Mouse (Mus musculus) testis, adult 10 weeks (tissue): ENCODE results near the gene Pdlim7. TPM values are rescaled to one million over a fixed set of nuclear protein-coding genes. Genes with fewer than 3 reads are reported as not detected.

Experiments
- polyA plus RNA-seq: library from polyadenylated mRNA; stranded (reverse); fragments of 350-450 nt; fragmentation: Illumina TruSeq; extraction: RNeasy Lipid Tissue Mini Kit (QIAGEN cat#74804); gene quantifications from one replicate; pipeline ENCODE4 v1.2.3, GENCODE M21; 2014; ENCODE audit warnings: low read depth, low replicate concordance

Pdlim7 gene
- polyA plus RNA-seq, result 0.13 TPM

GRCm38 (mm10) chr13:55513111-55513748 is at the start of gene Pdlim7:
TSS of gene Pdlim7 (minus strand) at chr13:55513676.

GRCm38 (mm10) chr13:55536194-55537175 is 23.0 kb upstream of the Pdlim7 start, which contains the start of gene Ddx41:
TSS of gene Ddx41 (minus strand) at chr13:55536658.

DNA sequence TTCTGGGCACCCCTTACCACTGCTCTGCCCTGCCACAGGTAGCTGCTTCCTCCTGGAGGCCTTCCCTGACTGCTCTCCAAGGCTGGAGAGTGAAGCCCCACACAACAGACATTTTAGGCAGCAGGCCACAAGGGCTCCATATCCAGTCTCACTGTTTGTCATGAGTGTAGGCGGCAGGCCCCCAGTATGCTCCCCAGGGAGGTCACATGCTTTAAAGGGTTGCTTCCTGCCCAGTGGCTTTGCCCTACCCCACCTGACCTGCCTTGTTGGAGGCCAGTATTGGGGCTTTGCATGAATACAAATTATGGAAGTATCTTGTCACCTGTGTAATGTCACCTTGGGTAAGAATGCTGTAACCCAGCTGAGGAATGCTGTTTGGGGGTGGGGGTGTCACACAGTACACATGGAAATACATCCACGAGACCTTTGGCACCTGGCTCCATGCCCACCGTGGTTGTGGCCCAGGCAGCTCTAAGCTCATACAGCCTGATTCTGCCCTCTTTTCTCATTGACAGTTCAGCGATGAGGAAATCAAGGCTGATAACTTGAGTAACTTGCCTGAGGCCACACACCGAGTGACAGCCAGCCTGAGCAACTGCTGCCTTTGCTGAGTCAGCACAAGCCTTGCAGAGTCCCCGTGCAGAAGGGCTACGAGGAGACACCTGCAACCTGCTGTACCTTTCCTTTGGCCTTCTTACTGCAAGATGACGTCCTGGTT is 15.9 kb upstream of the Pdlim7 start, which contains the start of gene Dok3:
Dok3 (minus strand) TSS at position 99 of the 718 bp plus-strand sequence.

GRCm38 (mm10) chr13:55487578-55488498 is 25.6 kb downstream of the Pdlim7 start, which contains the start of gene Dbn1:
TSS of gene Dbn1 (minus strand) at chr13:55488111.

GRCm38 (mm10) chr13:55464027-55464884 is 49.2 kb downstream of the Pdlim7 start, which contains the start of gene Prr7:
TSS of gene Prr7 (plus strand) at chr13:55464267.

Other genes starting within 250 kb of the Pdlim7 start
- gene Prelid1, start 193.2 kb downstream of the Pdlim7 start, polyA plus RNA-seq, result 1.8 TPM
- gene Rab24, start 191.7 kb downstream of the Pdlim7 start, polyA plus RNA-seq, result 5.3 TPM
- not detected for gene Mxd3, start 183.9 kb downstream of the Pdlim7 start, polyA plus RNA-seq
- gene Lman2, start 150.9 kb downstream of the Pdlim7 start, polyA plus RNA-seq, result 5.4 TPM
- gene Rgs14, start 143.9 kb downstream of the Pdlim7 start, polyA plus RNA-seq, result not detected
- not detected for gene Slc34a1, start 115.5 kb downstream of the Pdlim7 start, polyA plus RNA-seq
- gene Pfn3, start 98.4 kb downstream of the Pdlim7 start, polyA plus RNA-seq, result 0.50 TPM
- gene F12, start 86.9 kb downstream of the Pdlim7 start, polyA plus RNA-seq, result not detected
- gene Grk6, start 68.6 kb downstream of the Pdlim7 start, polyA plus RNA-seq, result 1.5 TPM
- not detected for gene Prr7, start 49.4 kb downstream of the Pdlim7 start, polyA plus RNA-seq
- gene Dbn1, start 25.6 kb downstream of the Pdlim7 start, polyA plus RNA-seq, result 1.4 TPM
- not detected for gene Dok3, start 15.6 kb upstream of the Pdlim7 start, polyA plus RNA-seq
- gene Ddx41, start 23.0 kb upstream of the Pdlim7 start, polyA plus RNA-seq, result 3.1 TPM
- gene Fam193b, start 57.4 kb upstream of the Pdlim7 start, polyA plus RNA-seq, result 2.9 TPM
- gene Tmed9, start 60.1 kb upstream of the Pdlim7 start, polyA plus RNA-seq, result 17.2 TPM
- 2.7 TPM for gene B4galt7, start 86.2 kb upstream of the Pdlim7 start, polyA plus RNA-seq
- gene Caml, start 109.3 kb upstream of the Pdlim7 start, polyA plus RNA-seq, result 38.8 TPM
- 99.2 TPM for gene Ddx46, start 121.4 kb upstream of the Pdlim7 start, polyA plus RNA-seq
- gene B230219D22Rik, start 179.4 kb upstream of the Pdlim7 start, polyA plus RNA-seq, result 19.5 TPM
- 17.8 TPM for gene Txndc15, start 201.0 kb upstream of the Pdlim7 start, polyA plus RNA-seq
- 3.3 TPM for gene Pcbd2, start 213.7 kb upstream of the Pdlim7 start, polyA plus RNA-seq